Mouse (Mus musculus): Measurements from ENCODE around the gene Sdc3. TPM values are rescaled to one million over a fixed set of nuclear protein-coding genes. Genes with fewer than 3 reads are reported as not detected.

Gene Sdc3
- polyA plus RNA-seq, 1 experiment from 2014 or later, result 110 TPM

DNA sequence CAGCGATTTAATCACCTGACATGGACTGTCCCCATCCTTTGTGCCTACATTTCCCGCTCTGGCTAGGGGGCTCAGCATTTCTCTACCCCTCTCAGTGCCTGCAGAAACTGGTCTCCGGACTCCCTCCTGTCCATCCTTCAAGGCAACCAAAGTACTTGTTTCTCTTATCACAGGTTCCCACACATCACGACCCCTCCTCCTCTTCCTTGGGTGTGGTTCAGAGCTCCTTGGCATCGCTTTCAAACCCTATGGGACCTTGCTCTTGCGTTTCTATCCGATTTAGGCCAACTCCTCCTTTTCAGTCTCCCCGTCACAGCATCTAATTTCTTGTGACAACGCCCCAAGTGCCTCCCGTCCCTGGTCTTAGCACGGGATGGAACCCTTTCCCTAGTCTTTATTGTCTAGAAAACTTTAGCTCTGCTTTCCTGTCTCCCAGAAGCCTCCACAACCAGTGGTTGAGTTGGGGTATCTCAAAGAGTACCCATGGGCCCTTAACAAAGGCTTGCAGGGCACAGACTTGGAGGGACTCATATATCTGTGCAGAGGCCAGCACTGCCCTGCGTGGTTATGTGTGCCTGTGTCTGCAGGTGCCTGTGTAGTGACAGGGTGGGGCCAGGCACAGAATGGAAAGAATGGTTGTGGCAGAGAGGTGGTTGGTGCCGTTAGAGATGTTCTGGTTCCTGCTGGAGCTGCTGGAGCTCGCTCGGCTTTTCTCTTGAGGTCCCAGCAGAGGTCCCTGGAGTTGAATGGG is 68.7 kb downstream of the Sdc3 start:
- Histone ChIP-seq H3K9ac (peak overlapping the region; percentile 60), H3K9me3 (ENCODE audit: control insufficient read depth, low read length) (no peaks in the 10 kb centered on the region), H3K27ac (peak overlapping the region; percentile 76), H3K4me2 (replicated peaks) (peak overlapping the region; percentile 63), H3K36me3 (replicated peaks; ENCODE audit: control insufficient read depth, insufficient read depth) (no peaks in the 10 kb centered on the region), H3K27me3 (ENCODE audit: control insufficient read depth, insufficient read depth, low read length) (peaks cover 11% of the 10 kb centered on the region; the same call in 1 of the 2 replicates), H3K4me3 (replicated peaks; ENCODE audit: low read length) (peak overlapping the region; percentile 23), H3K4me1 (replicated peaks; ENCODE audit: control insufficient read depth, insufficient read depth, low read length) (peaks cover 39% of the 10 kb centered on the region)
- WGBS, result 56% methylated on average over 15 of the region's 15 CpGs
- ATAC-seq (ENCODE audit: low FRiP score), result peak; percentile 42
- DNase-seq (ENCODE audit: low spot score), result no peak

DNA sequence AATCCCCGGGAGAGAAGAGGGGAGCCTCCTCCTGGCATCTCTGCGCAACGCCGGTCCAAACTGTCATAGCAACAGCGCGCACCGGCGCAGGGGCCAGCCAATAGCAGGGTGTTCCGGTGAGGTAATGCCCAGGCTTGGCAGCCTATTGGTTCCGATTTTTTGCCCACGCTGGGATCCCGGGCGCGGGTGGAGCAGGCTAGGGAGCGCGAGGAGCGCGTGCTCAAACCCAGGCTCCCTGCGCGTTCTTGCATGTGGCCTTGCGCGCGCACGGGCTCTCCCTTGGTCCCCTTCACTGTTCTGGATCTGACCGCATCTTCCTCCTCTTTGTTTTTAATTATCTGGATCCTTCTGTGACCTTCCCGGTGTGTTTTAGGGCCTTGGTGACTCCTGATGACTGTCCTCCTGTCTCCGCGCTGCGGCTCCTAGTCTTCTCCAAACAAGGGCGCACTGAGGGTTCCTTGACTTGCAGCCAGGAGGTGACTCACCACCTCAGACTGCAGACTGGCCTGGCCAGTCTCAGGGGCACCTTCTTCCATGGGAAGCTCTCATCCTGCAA is 69.4 kb downstream of the Sdc3 start:
- H3K4me2 ChIP-seq (replicated peaks), result peak overlapping the region; percentile 63
- peak overlapping the region; percentile 23 for H3K4me3 ChIP-seq (replicated peaks; ENCODE audit: low read length)
- H3K36me3 ChIP-seq (replicated peaks; ENCODE audit: control insufficient read depth, insufficient read depth), result no peaks in the 10 kb centered on the region
- WGBS, result 2% methylated on average over 30 of the region's 30 CpGs
- DNase-seq (ENCODE audit: low spot score) (peak; percentile 89), ATAC-seq (ENCODE audit: low FRiP score) (peak; percentile 94)
- H3K27ac ChIP-seq, result peak overlapping the region; percentile 76
- no peaks in the 10 kb centered on the region for H3K9me3 ChIP-seq (ENCODE audit: control insufficient read depth, low read length)
- H3K9ac ChIP-seq, result peak overlapping the region; percentile 60
- H3K27me3 ChIP-seq (ENCODE audit: control insufficient read depth, insufficient read depth, low read length), result peaks cover 11% of the 10 kb centered on the region; the same call in 1 of the 2 replicates
- H3K4me1 ChIP-seq (replicated peaks; ENCODE audit: control insufficient read depth, insufficient read depth, low read length), result peaks cover 46% of the 10 kb centered on the region

DNA sequence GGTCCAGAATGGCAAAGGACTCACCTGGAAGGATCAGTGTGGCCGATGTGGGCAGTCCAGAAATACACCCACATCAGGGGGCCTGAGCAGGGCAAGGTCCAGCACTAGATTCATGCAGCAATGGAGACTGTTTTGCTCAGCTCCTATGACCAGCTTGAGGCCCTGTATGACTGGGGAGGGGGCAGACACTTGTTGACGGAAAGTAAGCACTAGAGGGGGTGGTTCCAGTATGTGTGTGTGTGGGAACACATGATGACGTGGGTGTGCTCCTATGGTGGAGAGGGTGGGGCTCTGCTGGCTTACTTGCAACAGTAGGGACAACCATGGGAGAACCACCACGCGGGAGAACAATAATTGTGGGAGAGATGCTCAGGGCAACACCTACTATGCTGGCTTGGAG is 70.2 kb downstream of the Sdc3 start:
- Histone ChIP-seq H3K4me2 (replicated peaks) (0 out of 2 replicates have a peak overlapping the region, but pooled peaks have one; percentile 63), H3K9ac (peak overlapping the region; percentile 60; the same call in 1 of the 2 replicates), H3K9me3 (ENCODE audit: control insufficient read depth, low read length) (no peaks in the 10 kb centered on the region), H3K27me3 (ENCODE audit: control insufficient read depth, insufficient read depth, low read length) (peaks cover 14% of the 10 kb centered on the region; the same call in 1 of the 2 replicates), H3K36me3 (replicated peaks; ENCODE audit: control insufficient read depth, insufficient read depth) (no peaks in the 10 kb centered on the region), H3K4me1 (replicated peaks; ENCODE audit: control insufficient read depth, insufficient read depth, low read length) (peaks cover 46% of the 10 kb centered on the region), H3K4me3 (replicated peaks; ENCODE audit: low read length) (no peak overlapping the region), H3K27ac (peak overlapping the region; percentile 51; the same call in 1 of the 2 replicates)
- no peak for ATAC-seq (ENCODE audit: low FRiP score)
- 77% methylated on average over 5 of the region's 5 CpGs for WGBS
- no peak for DNase-seq (ENCODE audit: low spot score)

DNA sequence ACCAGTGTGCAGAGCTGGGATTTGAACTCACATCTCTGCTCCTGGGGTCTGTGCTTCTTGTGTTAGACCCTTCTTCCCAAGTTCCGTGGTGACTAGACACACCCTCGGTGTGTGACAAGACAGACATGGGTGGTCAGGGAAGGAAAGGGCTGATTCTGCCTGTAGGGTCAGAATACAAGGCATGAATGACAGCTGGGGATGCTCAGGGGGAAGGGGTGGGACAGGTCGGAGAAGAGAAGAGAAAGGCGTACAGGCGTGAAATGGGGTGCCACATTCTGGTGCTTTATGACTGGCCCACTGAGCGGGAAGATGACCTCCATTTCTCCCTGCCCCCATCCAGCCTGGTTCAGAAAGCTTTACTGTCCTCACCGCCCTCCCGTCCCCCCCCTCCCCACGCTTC is 73.1 kb downstream of the Sdc3 start:
- Histone ChIP-seq H3K9me3 (ENCODE audit: control insufficient read depth, low read length) (no peaks in the 10 kb centered on the region), H3K4me1 (replicated peaks; ENCODE audit: control insufficient read depth, insufficient read depth, low read length) (peaks cover 53% of the 10 kb centered on the region), H3K4me2 (replicated peaks) (peak overlapping the region; percentile 17; the same call in 1 of the 2 replicates), H3K27me3 (ENCODE audit: control insufficient read depth, insufficient read depth, low read length) (peaks cover 17% of the 10 kb centered on the region), H3K36me3 (replicated peaks; ENCODE audit: control insufficient read depth, insufficient read depth) (no peaks in the 10 kb centered on the region), H3K4me3 (replicated peaks; ENCODE audit: low read length) (no peak overlapping the region), H3K27ac (peak overlapping the region; percentile 83), H3K9ac (no peak overlapping the region)
- WGBS, result 8% methylated on average over 6 of the region's 9 CpGs
- DNase-seq (ENCODE audit: low spot score) (no peak), ATAC-seq (ENCODE audit: low FRiP score) (0 out of 2 replicates have a peak, but pooled peaks have one; percentile 8)

- ATAC-seq (ENCODE audit: low FRiP score) (peak; percentile 35; the same call in 1 of the 2 replicates), DNase-seq (ENCODE audit: low spot score) (peak; percentile 84)
- WGBS, result 6% methylated on average over 8 of the region's 8 CpGs
- no peak overlapping the region for H3K4me3 ChIP-seq (replicated peaks; ENCODE audit: low read length)
- H3K27ac ChIP-seq, result peak overlapping the region; percentile 83
- no peak overlapping the region for H3K9ac ChIP-seq
- peaks cover 50% of the 10 kb centered on the region for H3K4me1 ChIP-seq (replicated peaks; ENCODE audit: control insufficient read depth, insufficient read depth, low read length)
- no peaks in the 10 kb centered on the region for H3K36me3 ChIP-seq (replicated peaks; ENCODE audit: control insufficient read depth, insufficient read depth)
- H3K4me2 ChIP-seq (replicated peaks), result no peak overlapping the region
- no peaks in the 10 kb centered on the region for H3K9me3 ChIP-seq (ENCODE audit: control insufficient read depth, low read length)
- peaks cover 17% of the 10 kb centered on the region for H3K27me3 ChIP-seq (ENCODE audit: control insufficient read depth, insufficient read depth, low read length)
Observed at GRCm38 (mm10) chr4:130865901-130866371, 73.6 kb downstream of the Sdc3 start.

DNA sequence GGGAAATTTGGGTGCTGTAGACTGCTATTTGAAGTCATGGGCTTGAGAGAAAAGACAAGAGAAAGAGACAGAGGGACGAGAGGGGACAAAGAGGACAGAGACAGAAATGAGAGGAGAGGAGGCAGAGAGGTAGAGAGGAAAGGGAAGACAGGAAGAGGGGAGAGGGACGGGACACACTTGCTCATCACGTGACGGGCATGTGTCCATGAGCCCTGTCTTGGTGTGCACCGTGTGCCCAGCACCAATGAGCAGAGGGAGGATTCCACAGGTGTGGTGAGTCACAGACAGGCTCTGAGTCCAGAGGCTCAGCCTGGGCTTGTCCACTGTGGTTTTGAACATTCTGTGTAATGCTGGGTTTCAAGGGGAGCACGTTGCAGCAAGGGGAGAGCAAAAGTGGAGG is 75.6 kb downstream of the Sdc3 start:
- H3K4me2 ChIP-seq (replicated peaks), result no peak overlapping the region
- H3K27ac ChIP-seq, result no peak overlapping the region
- peaks cover 15% of the 10 kb centered on the region for H3K27me3 ChIP-seq (ENCODE audit: control insufficient read depth, insufficient read depth, low read length)
- H3K9me3 ChIP-seq (ENCODE audit: control insufficient read depth, low read length), result no peaks in the 10 kb centered on the region
- H3K4me1 ChIP-seq (replicated peaks; ENCODE audit: control insufficient read depth, insufficient read depth, low read length), result peaks cover 43% of the 10 kb centered on the region
- ATAC-seq (ENCODE audit: low FRiP score) (no peak), DNase-seq (ENCODE audit: low spot score) (no peak)
- H3K9ac ChIP-seq, result no peak overlapping the region
- 84% methylated on average over 6 of the region's 6 CpGs for WGBS
- H3K4me3 ChIP-seq (replicated peaks; ENCODE audit: low read length), result no peak overlapping the region
- H3K36me3 ChIP-seq (replicated peaks; ENCODE audit: control insufficient read depth, insufficient read depth), result no peaks in the 10 kb centered on the region

DNA sequence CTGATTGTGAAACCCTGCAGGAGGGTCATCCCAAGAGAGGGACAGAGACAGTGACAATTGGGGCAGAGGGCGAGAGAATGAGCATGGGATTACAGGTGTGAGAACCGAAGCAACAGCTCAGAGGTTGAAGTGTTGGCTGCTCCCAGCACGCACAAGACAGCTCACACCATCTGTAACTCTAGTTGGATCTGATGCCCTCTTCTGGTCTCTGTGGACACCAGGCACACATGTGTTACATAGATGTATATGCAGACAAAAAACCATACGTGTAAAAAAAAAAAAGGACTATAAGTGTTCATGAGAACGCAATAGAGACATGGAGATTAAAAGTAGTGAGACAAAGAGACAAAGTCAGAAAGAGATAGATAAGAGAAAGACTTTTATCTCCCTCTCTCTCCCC is 76.5 kb downstream of the Sdc3 start:
- H3K4me3 ChIP-seq (replicated peaks; ENCODE audit: low read length), result no peak overlapping the region
- ATAC-seq (ENCODE audit: low FRiP score) (no peak), DNase-seq (ENCODE audit: low spot score) (no peak)
- H3K9me3 ChIP-seq (ENCODE audit: control insufficient read depth, low read length), result no peaks in the 10 kb centered on the region
- no peak overlapping the region for H3K9ac ChIP-seq
- no peak overlapping the region for H3K27ac ChIP-seq
- 47% methylated on average over 5 of the region's 5 CpGs for WGBS
- H3K4me1 ChIP-seq (replicated peaks; ENCODE audit: control insufficient read depth, insufficient read depth, low read length), result peaks cover 46% of the 10 kb centered on the region
- H3K36me3 ChIP-seq (replicated peaks; ENCODE audit: control insufficient read depth, insufficient read depth), result no peaks in the 10 kb centered on the region
- peaks cover 8% of the 10 kb centered on the region; the same call in 1 of the 2 replicates for H3K27me3 ChIP-seq (ENCODE audit: control insufficient read depth, insufficient read depth, low read length)
- no peak overlapping the region for H3K4me2 ChIP-seq (replicated peaks)

- Histone ChIP-seq H3K4me1 (replicated peaks; ENCODE audit: control insufficient read depth, insufficient read depth, low read length) (peaks cover 30% of the 10 kb centered on the region), H3K36me3 (replicated peaks; ENCODE audit: control insufficient read depth, insufficient read depth) (no peaks in the 10 kb centered on the region), H3K27ac (peak overlapping the region; percentile 76), H3K9ac (no peak overlapping the region), H3K4me2 (replicated peaks) (no peak overlapping the region), H3K27me3 (ENCODE audit: control insufficient read depth, insufficient read depth, low read length) (peaks cover 3% of the 10 kb centered on the region; the same call in 1 of the 2 replicates), H3K9me3 (ENCODE audit: control insufficient read depth, low read length) (no peaks in the 10 kb centered on the region), H3K4me3 (replicated peaks; ENCODE audit: low read length) (no peak overlapping the region)
- ATAC-seq (ENCODE audit: low FRiP score) (0 out of 2 replicates have a peak, but pooled peaks have one; percentile 9), DNase-seq (ENCODE audit: low spot score) (peak; percentile 56)
- 21% methylated on average over 11 of the region's 11 CpGs for WGBS
Observed at GRCm38 (mm10) chr4:130872414-130872813, 80.1 kb downstream of the Sdc3 start.

GRCm38 (mm10) chr4:130873440-130873839 is 81.1 kb downstream of the Sdc3 start:
- 92% methylated on average over 5 of the region's 5 CpGs for WGBS
- no peak overlapping the region for H3K4me2 ChIP-seq (replicated peaks)
- no peak for ATAC-seq (ENCODE audit: low FRiP score)
- H3K4me1 ChIP-seq (replicated peaks; ENCODE audit: control insufficient read depth, insufficient read depth, low read length), result peaks cover 28% of the 10 kb centered on the region
- no peak for DNase-seq (ENCODE audit: low spot score)
- no peaks in the 10 kb centered on the region for H3K9me3 ChIP-seq (ENCODE audit: control insufficient read depth, low read length)
- peaks cover 3% of the 10 kb centered on the region; the same call in 1 of the 2 replicates for H3K27me3 ChIP-seq (ENCODE audit: control insufficient read depth, insufficient read depth, low read length)
- no peaks in the 10 kb centered on the region for H3K36me3 ChIP-seq (replicated peaks; ENCODE audit: control insufficient read depth, insufficient read depth)
- H3K27ac ChIP-seq, result 0 out of 2 replicates have a peak overlapping the region, but pooled peaks have one; percentile 16
- H3K9ac ChIP-seq, result no peak overlapping the region
- no peak overlapping the region for H3K4me3 ChIP-seq (replicated peaks; ENCODE audit: low read length)
